Mouse (Mus musculus) liver, embryonic 14.5 days (tissue): Measurements from ENCODE around the gene Dido1. TPM values are rescaled to one million over a fixed set of nuclear protein-coding genes. Genes with fewer than 3 reads are reported as not detected.

Source experiments
- ATAC-seq: fragments of 200-750 bp; cut with Nextera tagmentation; 2 replicates; pipeline ENCODE4 v1.8.0; 2017; ENCODE audit warnings: moderate number of reproducible peaks, mild to moderate bottlenecking, moderate library complexity; ENCODE audit not compliant: insufficient read depth
- DNase-seq, 3 experiments: peaks; one replicate each; pipeline ENCODE4 v3.0.0-alpha.2; 2012 to 2013; ENCODE audit warnings: low read depth in 3 of 3, low spot score in 3 of 3
- H3K27ac ChIP-seq: fragments of 300-500 bp; sonication (generic); 2 replicates; pipeline ENCODE4 v1.5.1; 2014; ENCODE audit warnings: moderate library complexity, mild to moderate bottlenecking, control low read depth, inconsistent platforms
- H3K27me3 ChIP-seq: fragments of 300-500 bp; sonication (generic); 2 replicates; pipeline ENCODE4 v1.6.1; 2014; ENCODE audit warnings: mild to moderate bottlenecking, low read length, moderate library complexity; ENCODE audit not compliant: control insufficient read depth, insufficient read depth
- H3K36me3 ChIP-seq: fragments of 300-500 bp; sonication (generic); replicated peaks from 2 replicates; pipeline ENCODE4 v1.6.1; 2014; ENCODE audit warnings: low read depth; ENCODE audit not compliant: control insufficient read depth, insufficient read depth
- H3K4me1 ChIP-seq, 2 experiments: fragments of 200-500 bp in 1 of 2; fragments of 300-500 bp in 1 of 2; sonication (generic) in 1 of 2; replicated peaks; 2 replicates each; pipeline ENCODE4 v1.6.1; 2012 to 2014; ENCODE audit warnings: antibody characterized with exemption in 1 of 2, inconsistent platforms in 1 of 2, low read length in 1 of 2; ENCODE audit not compliant: control insufficient read depth in 2 of 2, insufficient read depth in 2 of 2
- H3K4me2 ChIP-seq: fragments of 300-500 bp; sonication (generic); 2 replicates; pipeline ENCODE4 v1.6.1; 2014; ENCODE audit warnings: low read depth, mild to moderate bottlenecking, control low read depth, moderate library complexity
- H3K4me3 ChIP-seq, 2 experiments: fragments of 200-500 bp in 1 of 2; fragments of 300-500 bp in 1 of 2; sonication (generic) in 1 of 2; 2 replicates each; pipeline ENCODE4 v1.5.1; 2012 to 2014; ENCODE audit warnings: low read depth in 2 of 2, low read length in 2 of 2, mild to moderate bottlenecking in 2 of 2, control low read depth in 1 of 2, inconsistent platforms in 1 of 2, moderate library complexity in 1 of 2; ENCODE audit not compliant: insufficient read depth in 1 of 2
- H3K9ac ChIP-seq: fragments of 300-500 bp; sonication (generic); replicated peaks from 2 replicates; pipeline ENCODE4 v1.6.1; 2014; ENCODE audit warnings: mild to moderate bottlenecking, control low read depth, moderate library complexity
- H3K9me3 ChIP-seq: fragments of 300-500 bp; sonication (generic); 2 replicates; pipeline ENCODE4 v1.6.1; 2016; ENCODE audit warnings: low read length, mixed read lengths; ENCODE audit not compliant: control insufficient read depth
- CTCF ChIP-seq: IDR thresholded peaks from 2 replicates; pipeline ENCODE4 v1.5.1; 2016; ENCODE audit warnings: antibody characterized with exemption, low read depth, control low read depth
- EP300 ChIP-seq: IDR thresholded peaks from 2 replicates; pipeline ENCODE4 v1.6.1; 2016; ENCODE audit warnings: antibody characterized with exemption, low read depth
- WGBS: fragments of 180-500 bp; shearing (Covaris S2); extraction: QIAGEN DNeasy Blood & Tissue Kit; methylation state at CpG from one replicate; pipeline ENCODE4 v1.1.7; 2014; ENCODE audit not compliant: insufficient replicate concordance; 5-methylcytosine and 5-hydroxymethylcytosine counted together
- polyA plus RNA-seq, 2 experiments: library from polyadenylated mRNA; depleted of rRNA in 1 of 2; stranded (reverse) in 1 of 2; unstranded in 1 of 2; fragments of >200 nt; fragmentation: Nextera tagmentation in 1 of 2; extraction: Ambion mirVana in 1 of 2; gene quantifications; 2 replicates each; pipeline versions ENCODE4 v1.2.1 to v1.2.3; 2012 to 2014

Dido1 gene
- polyA plus RNA-seq, 2 experiments = 10.4 to 12.2 TPM

GRCm38 (mm10) chr2:180657394-180658013 lies 52.3 kb downstream of the Dido1 start:
- H3K27me3 ChIP-seq = no peaks in the 10 kb centered on the region
- TF ChIP-seq CTCF (peak; percentile 92), EP300 (no peak)
- WGBS = 72% methylated on average over 4 of the region's 4 CpGs
- H3K4me1 ChIP-seq = no peaks in the 10 kb centered on the region
- H3K4me2 ChIP-seq = no peak overlapping the region
- peaks cover 11% of the 10 kb centered on the region for H3K36me3 ChIP-seq
- no peak overlapping the region for H3K9ac ChIP-seq
- no peak overlapping the region for H3K4me3 ChIP-seq
- no peak for ATAC-seq
- no peaks in the 10 kb centered on the region for H3K9me3 ChIP-seq
- peak; percentile 39 to 52 (median 45) for DNase-seq
- H3K27ac ChIP-seq = no peak overlapping the region

- no peaks in the 10 kb centered on the region for H3K4me1 ChIP-seq
These were observed 54.6 kb downstream of the Dido1 start for GRCm38 (mm10) chr2:180655150-180655549.

GRCm38 (mm10) chr2:180654666-180655065 lies 55.1 kb downstream of the Dido1 start:
- Histone ChIP-seq H3K27me3 (no peaks in the 10 kb centered on the region), H3K4me3 (no peak overlapping the region), H3K9me3 (no peaks in the 10 kb centered on the region), H3K27ac (no peak overlapping the region), H3K36me3 (no peaks in the 10 kb centered on the region), H3K4me2 (no peak overlapping the region), H3K4me1 (no peaks in the 10 kb centered on the region), H3K9ac (no peak overlapping the region)
- WGBS = 66% methylated on average over 7 of the region's 7 CpGs
- TF ChIP-seq EP300 (no peak), CTCF (no peak)
- DNase-seq (no peak), ATAC-seq (no peak)

More at GRCm38 (mm10) chr2:180655150-180655549, 54.6 kb downstream of the Dido1 start:
- Histone ChIP-seq H3K9me3 (no peaks in the 10 kb centered on the region), H3K36me3 (no peaks in the 10 kb centered on the region), H3K27ac (no peak overlapping the region), H3K27me3 (no peaks in the 10 kb centered on the region), H3K9ac (no peak overlapping the region), H3K4me2 (no peak overlapping the region), H3K4me3 (no peak overlapping the region)
- WGBS = 52% methylated on average over 6 of the region's 6 CpGs
- DNase-seq (no peak), ATAC-seq (no peak)
- no peak for TF ChIP-seq EP300
- no peak for TF ChIP-seq CTCF

GRCm38 (mm10) chr2:180646841-180647240 lies 63.0 kb downstream of the Dido1 start:
- ATAC-seq (no peak), DNase-seq (no peak)
- H3K4me2 ChIP-seq = no peak overlapping the region
- no peak overlapping the region for H3K4me3 ChIP-seq
- H3K9ac ChIP-seq = no peak overlapping the region
- TF ChIP-seq EP300 = no peak
- TF ChIP-seq CTCF = 0 out of 2 replicates have a peak, but pooled peaks have one; percentile 13
- H3K36me3 ChIP-seq = no peaks in the 10 kb centered on the region
- no peak overlapping the region for H3K27ac ChIP-seq
- peaks cover 9% of the 10 kb centered on the region for H3K9me3 ChIP-seq
- no peaks in the 10 kb centered on the region for H3K4me1 ChIP-seq
- peaks cover 14% of the 10 kb centered on the region for H3K27me3 ChIP-seq

GRCm38 (mm10) chr2:180643626-180644025 lies 66.2 kb downstream of the Dido1 start:
- Histone ChIP-seq H3K9ac (no peak overlapping the region), H3K27ac (no peak overlapping the region), H3K36me3 (no peaks in the 10 kb centered on the region), H3K9me3 (peaks cover 9% of the 10 kb centered on the region), H3K4me1 (no peaks in the 10 kb centered on the region), H3K27me3 (peaks cover 36% of the 10 kb centered on the region), H3K4me2 (no peak overlapping the region), H3K4me3 (no peak overlapping the region)
- TF ChIP-seq EP300 (no peak), CTCF (no peak)
- ATAC-seq (no peak), DNase-seq (no peak)
